Mouse (Mus musculus): ENCODE measurements around the gene Mrps5. TPM values are rescaled to one million over a fixed set of nuclear protein-coding genes. Genes with fewer than 3 reads are reported as not detected.

Gene Mrps5
- polyA plus RNA-seq, 1 experiment from 2014 or later = 126 TPM

DNA sequence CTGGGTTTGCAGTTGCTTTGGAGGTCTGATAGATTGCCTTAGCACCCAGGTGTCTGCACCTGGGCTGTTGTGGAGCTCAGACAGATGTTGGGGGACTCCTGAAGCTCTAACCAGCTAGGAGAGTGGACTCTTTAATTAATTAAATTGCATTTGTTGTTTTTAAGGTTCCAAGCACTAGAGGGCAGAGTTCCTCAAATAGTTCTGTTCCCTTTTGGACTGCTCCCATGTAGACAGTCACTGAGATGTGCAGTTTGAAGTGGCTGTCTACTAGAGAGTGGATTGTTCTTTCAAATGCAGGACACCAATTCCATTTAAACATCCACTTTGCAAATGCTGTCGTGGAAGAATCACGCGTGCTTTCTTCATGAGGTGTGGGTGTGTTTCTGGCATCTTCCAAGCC lies 21.2 kb downstream of the Mrps5 start:
- Histone ChIP-seq H3K27ac (ENCODE audit: low read depth, low read length) (no peak overlapping the region), H3K4me3 (ENCODE audit: low read length) (no peak overlapping the region), H3K9me3 (ENCODE audit: control insufficient read depth, low read length) (no peaks in the 10 kb centered on the region), H3K4me2 (ENCODE audit: low read length) (no peak overlapping the region), H3K27me3 (replicated peaks; ENCODE audit: control insufficient read depth, insufficient read depth, low read length) (no peaks in the 10 kb centered on the region), H3K36me3 (ENCODE audit: control insufficient read depth, insufficient read depth, low read length) (peaks cover 18% of the 10 kb centered on the region), H3K9ac (ENCODE audit: low read depth, low read length) (no peak overlapping the region), H3K4me1 (ENCODE audit: control insufficient read depth, insufficient read depth, low read depth, low read length) (no peaks in the 10 kb centered on the region)
- 43% methylated on average over 3 of the region's 3 CpGs for WGBS
- ATAC-seq = peak; percentile 69

GRCm38 (mm10) chr2:127608986-127609385 lies 22.0 kb downstream of the Mrps5 start:
- no peak overlapping the region for H3K9ac ChIP-seq (ENCODE audit: low read depth, low read length)
- no peak overlapping the region for H3K27ac ChIP-seq (ENCODE audit: low read depth, low read length)
- H3K4me2 ChIP-seq (ENCODE audit: low read length) = no peak overlapping the region
- H3K27me3 ChIP-seq (replicated peaks; ENCODE audit: control insufficient read depth, insufficient read depth, low read length) = no peaks in the 10 kb centered on the region
- no peak overlapping the region for H3K4me3 ChIP-seq (ENCODE audit: low read length)
- H3K9me3 ChIP-seq (ENCODE audit: control insufficient read depth, low read length) = no peaks in the 10 kb centered on the region
- no peak for ATAC-seq
- H3K4me1 ChIP-seq (ENCODE audit: control insufficient read depth, insufficient read depth, low read depth, low read length) = no peaks in the 10 kb centered on the region
- WGBS = 12% methylated on average over 5 of the region's 5 CpGs
- peaks cover 15% of the 10 kb centered on the region for H3K36me3 ChIP-seq (ENCODE audit: control insufficient read depth, insufficient read depth, low read length)

DNA sequence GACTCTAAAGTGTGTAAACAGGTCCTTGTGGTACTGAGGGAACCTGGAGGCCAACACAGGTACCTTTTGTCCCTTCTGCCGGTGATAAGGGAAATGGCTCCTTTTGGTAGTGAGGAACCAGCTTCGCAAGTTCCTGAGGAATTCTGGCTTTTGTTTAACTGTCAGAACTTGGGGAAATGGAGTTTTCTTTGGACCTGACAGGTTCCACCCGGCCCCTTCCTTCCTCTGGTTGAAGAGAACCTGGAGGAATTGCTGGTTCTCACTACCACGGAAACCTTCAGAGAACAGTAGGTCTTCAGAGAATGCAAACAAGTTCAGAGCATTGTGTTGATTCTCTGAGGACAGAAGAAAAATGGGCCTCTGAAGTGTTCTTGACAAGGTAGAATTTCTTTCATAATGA lies 24.4 kb downstream of the Mrps5 start:
- H3K4me3 ChIP-seq (ENCODE audit: low read length) = no peak overlapping the region
- H3K4me2 ChIP-seq (ENCODE audit: low read length) = no peak overlapping the region
- H3K27me3 ChIP-seq (replicated peaks; ENCODE audit: control insufficient read depth, insufficient read depth, low read length) = no peaks in the 10 kb centered on the region
- 81% methylated on average over 4 of the region's 4 CpGs for WGBS
- H3K4me1 ChIP-seq (ENCODE audit: control insufficient read depth, insufficient read depth, low read depth, low read length) = no peaks in the 10 kb centered on the region
- H3K9ac ChIP-seq (ENCODE audit: low read depth, low read length) = no peak overlapping the region
- ATAC-seq = no peak
- H3K27ac ChIP-seq (ENCODE audit: low read depth, low read length) = no peak overlapping the region
- H3K9me3 ChIP-seq (ENCODE audit: control insufficient read depth, low read length) = no peaks in the 10 kb centered on the region
- H3K36me3 ChIP-seq (ENCODE audit: control insufficient read depth, insufficient read depth, low read length) = no peaks in the 10 kb centered on the region

DNA sequence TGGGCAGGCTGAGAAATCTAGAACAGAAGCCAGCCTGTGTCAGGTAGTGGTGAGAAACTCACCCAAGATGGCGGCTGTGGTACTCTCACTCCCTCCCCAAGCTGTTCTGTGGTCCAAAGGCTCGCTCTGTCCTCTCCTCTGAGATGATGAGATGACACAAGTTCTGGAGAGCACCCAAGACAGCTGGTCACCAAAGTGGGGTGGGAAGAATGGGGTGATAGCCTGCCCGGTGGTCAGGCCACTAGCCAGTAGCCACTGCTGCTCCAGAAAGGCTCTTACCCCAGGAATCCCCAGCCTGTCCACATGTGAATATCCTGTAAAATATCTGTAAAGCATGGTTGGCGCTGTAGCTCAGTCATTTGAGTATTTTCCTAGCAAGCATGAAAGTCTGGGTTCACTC lies 25.3 kb downstream of the Mrps5 start:
- H3K4me2 ChIP-seq (ENCODE audit: low read length) = no peak overlapping the region
- H3K27ac ChIP-seq (ENCODE audit: low read depth, low read length) = no peak overlapping the region
- H3K27me3 ChIP-seq (replicated peaks; ENCODE audit: control insufficient read depth, insufficient read depth, low read length) = no peaks in the 10 kb centered on the region
- H3K4me3 ChIP-seq (ENCODE audit: low read length) = no peak overlapping the region
- ATAC-seq = no peak
- no peaks in the 10 kb centered on the region for H3K4me1 ChIP-seq (ENCODE audit: control insufficient read depth, insufficient read depth, low read depth, low read length)
- H3K9ac ChIP-seq (ENCODE audit: low read depth, low read length) = no peak overlapping the region
- no peaks in the 10 kb centered on the region for H3K36me3 ChIP-seq (ENCODE audit: control insufficient read depth, insufficient read depth, low read length)
- 88% methylated on average over 4 of the region's 4 CpGs for whole genome bisulfite sequencing
- H3K9me3 ChIP-seq (ENCODE audit: control insufficient read depth, low read length) = no peaks in the 10 kb centered on the region

DNA sequence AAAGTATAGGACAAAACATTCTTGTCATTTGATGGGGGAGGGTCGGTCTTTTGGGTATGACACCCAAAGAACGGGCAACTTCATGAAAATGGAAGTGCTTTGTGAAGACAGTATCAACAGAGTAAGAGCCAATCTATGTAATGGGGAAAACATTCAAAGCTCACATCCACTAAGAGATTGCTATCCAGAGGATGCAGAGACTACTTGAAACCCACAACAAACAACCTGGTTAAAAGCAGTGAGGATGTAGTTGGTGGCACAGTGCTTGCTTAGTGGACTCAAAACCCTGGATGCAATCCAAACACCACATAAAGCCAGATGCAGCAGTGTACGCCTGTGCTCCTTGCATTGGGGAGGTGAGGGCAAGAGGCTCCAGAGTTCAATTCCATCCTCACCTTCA lies 32.3 kb downstream of the Mrps5 start:
- WGBS = 88% methylated on average over 3 of the region's 3 CpGs
- H3K4me1 ChIP-seq (ENCODE audit: control insufficient read depth, insufficient read depth, low read depth, low read length) = no peaks in the 10 kb centered on the region

GRCm38 (mm10) chr2:127622065-127622464 lies 35.0 kb downstream of the Mrps5 start:
- Histone ChIP-seq H3K9me3 (ENCODE audit: control insufficient read depth, low read length) (no peaks in the 10 kb centered on the region), H3K27me3 (replicated peaks; ENCODE audit: control insufficient read depth, insufficient read depth, low read length) (no peaks in the 10 kb centered on the region), H3K4me2 (ENCODE audit: low read length) (no peak overlapping the region), H3K36me3 (ENCODE audit: control insufficient read depth, insufficient read depth, low read length) (no peaks in the 10 kb centered on the region), H3K9ac (ENCODE audit: low read depth, low read length) (no peak overlapping the region), H3K4me3 (ENCODE audit: low read length) (no peak overlapping the region), H3K4me1 (ENCODE audit: control insufficient read depth, insufficient read depth, low read depth, low read length) (no peaks in the 10 kb centered on the region), H3K27ac (ENCODE audit: low read depth, low read length) (no peak overlapping the region)
- ATAC-seq = peak; percentile 70
- WGBS = 42% methylated on average over 3 of the region's 3 CpGs

More for the DNA sequence above, 32.3 kb downstream of the Mrps5 start:
- H3K27me3 ChIP-seq (replicated peaks; ENCODE audit: control insufficient read depth, insufficient read depth, low read length) = no peaks in the 10 kb centered on the region
- H3K27ac ChIP-seq (ENCODE audit: low read depth, low read length) = no peak overlapping the region
- H3K36me3 ChIP-seq (ENCODE audit: control insufficient read depth, insufficient read depth, low read length) = no peaks in the 10 kb centered on the region
- H3K4me2 ChIP-seq (ENCODE audit: low read length) = no peak overlapping the region
- H3K9ac ChIP-seq (ENCODE audit: low read depth, low read length) = no peak overlapping the region
- no peak for ATAC-seq
- H3K4me3 ChIP-seq (ENCODE audit: low read length) = no peak overlapping the region
- H3K9me3 ChIP-seq (ENCODE audit: control insufficient read depth, low read length) = no peaks in the 10 kb centered on the region

DNA sequence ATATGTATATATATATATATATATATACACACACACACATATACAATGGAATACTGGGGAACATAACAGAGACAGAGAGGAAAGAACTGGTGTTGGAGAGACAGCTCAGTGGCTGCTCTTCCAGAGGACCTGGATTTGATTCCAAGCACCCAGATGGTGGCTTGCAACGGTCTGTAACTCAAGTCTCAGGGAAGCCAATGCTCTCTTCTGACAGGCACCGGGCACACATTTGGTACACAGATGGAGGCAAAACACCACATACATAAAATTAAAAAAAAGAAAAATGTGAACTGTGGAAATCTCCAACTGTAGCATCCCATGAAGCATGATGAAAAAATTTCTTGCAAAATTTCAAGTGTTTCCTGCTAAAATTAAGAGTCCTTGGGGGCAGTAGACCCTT lies 37.8 kb downstream of the Mrps5 start:
- H3K36me3 ChIP-seq (ENCODE audit: control insufficient read depth, insufficient read depth, low read length) = no peaks in the 10 kb centered on the region

GRCm38 (mm10) chr2:127625659-127626058 lies 38.6 kb downstream of the Mrps5 start:
- Histone ChIP-seq H3K4me1 (ENCODE audit: control insufficient read depth, insufficient read depth, low read depth, low read length) (no peaks in the 10 kb centered on the region), H3K27me3 (replicated peaks; ENCODE audit: control insufficient read depth, insufficient read depth, low read length) (no peaks in the 10 kb centered on the region), H3K4me2 (ENCODE audit: low read length) (no peak overlapping the region), H3K27ac (ENCODE audit: low read depth, low read length) (no peak overlapping the region), H3K9me3 (ENCODE audit: control insufficient read depth, low read length) (no peaks in the 10 kb centered on the region), H3K4me3 (ENCODE audit: low read length) (no peak overlapping the region), H3K36me3 (ENCODE audit: control insufficient read depth, insufficient read depth, low read length) (no peaks in the 10 kb centered on the region), H3K9ac (ENCODE audit: low read depth, low read length) (no peak overlapping the region)
- no peak for ATAC-seq
- WGBS = 81% methylated on average over 5 of the region's 5 CpGs

More for the DNA sequence above, 37.8 kb downstream of the Mrps5 start:
- Histone ChIP-seq H3K27me3 (replicated peaks; ENCODE audit: control insufficient read depth, insufficient read depth, low read length) (no peaks in the 10 kb centered on the region), H3K9ac (ENCODE audit: low read depth, low read length) (no peak overlapping the region), H3K4me1 (ENCODE audit: control insufficient read depth, insufficient read depth, low read depth, low read length) (no peaks in the 10 kb centered on the region), H3K4me3 (ENCODE audit: low read length) (no peak overlapping the region), H3K27ac (ENCODE audit: low read depth, low read length) (no peak overlapping the region), H3K9me3 (ENCODE audit: control insufficient read depth, low read length) (no peaks in the 10 kb centered on the region), H3K4me2 (ENCODE audit: low read length) (no peak overlapping the region)
- 88% methylated on average over 2 of the region's 2 CpGs for WGBS
- no peak for ATAC-seq

- H3K9me3 ChIP-seq (ENCODE audit: control insufficient read depth, low read length) = no peaks in the 10 kb centered on the region
- H3K4me2 ChIP-seq (ENCODE audit: low read length) = no peak overlapping the region
- no peak overlapping the region for H3K9ac ChIP-seq (ENCODE audit: low read depth, low read length)
- no peak overlapping the region for H3K27ac ChIP-seq (ENCODE audit: low read depth, low read length)
- H3K4me1 ChIP-seq (ENCODE audit: control insufficient read depth, insufficient read depth, low read depth, low read length) = no peaks in the 10 kb centered on the region
- no peaks in the 10 kb centered on the region for H3K36me3 ChIP-seq (ENCODE audit: control insufficient read depth, insufficient read depth, low read length)
- ATAC-seq = no peak
- no peaks in the 10 kb centered on the region for H3K27me3 ChIP-seq (replicated peaks; ENCODE audit: control insufficient read depth, insufficient read depth, low read length)
- WGBS = 39% methylated on average over 6 of the region's 6 CpGs
- H3K4me3 ChIP-seq (ENCODE audit: low read length) = no peak overlapping the region
Measured at GRCm38 (mm10) chr2:127627354-127627753, 40.3 kb downstream of the Mrps5 start.

GRCm38 (mm10) chr2:127627990-127628570 lies 41.1 kb downstream of the Mrps5 start:
- Histone ChIP-seq H3K4me3 (ENCODE audit: low read length) (no peak overlapping the region), H3K9me3 (ENCODE audit: control insufficient read depth, low read length) (no peaks in the 10 kb centered on the region), H3K36me3 (ENCODE audit: control insufficient read depth, insufficient read depth, low read length) (no peaks in the 10 kb centered on the region), H3K27ac (ENCODE audit: low read depth, low read length) (no peak overlapping the region), H3K27me3 (replicated peaks; ENCODE audit: control insufficient read depth, insufficient read depth, low read length) (no peaks in the 10 kb centered on the region), H3K9ac (ENCODE audit: low read depth, low read length) (no peak overlapping the region), H3K4me2 (ENCODE audit: low read length) (no peak overlapping the region), H3K4me1 (ENCODE audit: control insufficient read depth, insufficient read depth, low read depth, low read length) (no peaks in the 10 kb centered on the region)
- 59% methylated on average over 6 of the region's 6 CpGs for WGBS
- ATAC-seq = peak; percentile 67; the same call in 1 of the 2 replicates

Data from hindbrain, embryonic 16.5 days (tissue).